Mouse (Mus musculus): ENCODE measurements around the gene Mcf2l.

- no peak for TF ChIP-seq POLR2A (IDR thresholded peaks at IDR 0.05; ENCODE audit: insufficient read depth, low read depth, low read length)
- TF ChIP-seq CTCF (IDR thresholded peaks at IDR 0.05) = peak; percentile 33
These were observed 7.8 kb upstream of the Mcf2l start for GRCm38 (mm10) chr8:12865790-12866189.

All from heart, adult 2 months (tissue).